In genomic region chr15:98630540-98630939, GRCm38 (mm10) we compare ENCODE assay signal across 9 mouse cellular contexts. TPM values are rescaled to one million over a fixed set of nuclear protein-coding genes. Genes with fewer than 3 reads are reported as not detected.
DNase-seq lines count a peak whose midpoint lies in the region; ATAC-seq and TF ChIP-seq lines count a peak whose summit lies in the region.
"Had no signal": no experiment of that assay in that cellular context is flagged by ENCODE, and none has a peak within 500 bp of the region (broad histone marks: within the 10 kb centered on the region; RNA-seq: fewer than 3 reads in every experiment).

Gene Cacnb3 (plus strand): TSS chr15:98630840.

- intact Hi-C loops in heart, postnatal 25 days (cut with DNase I) = no loop called here
- intact Hi-C loops in left cerebral cortex, postnatal 25 days (cut with DNase I) = no loop called here

- no peak within 1 kb of the TSS for H3K27ac ChIP-seq in heart, embryonic 13.5 days (replicated peaks)
- no peak within 1 kb of the TSS; the same call in 1 of the 2 replicates for H3K27ac ChIP-seq in ES-E14 (ENCODE audit: insufficient read depth, low read depth, low read length, poor library complexity, severe bottlenecking)
- H3K27ac ChIP-seq in forebrain, embryonic 14.5 days (ENCODE audit: low read depth, low read length) = peak within 1 kb of the TSS; percentile 69; the same call in 1 of the 2 replicates
- peak within 1 kb of the TSS; percentile 64 for H3K27ac ChIP-seq in stomach, embryonic 15.5 days
- H3K27ac ChIP-seq: liver, embryonic 14.5 days had no signal

- no peaks in the 10 kb centered on the region for H3K36me3 ChIP-seq in heart, embryonic 13.5 days
- no peaks in the 10 kb centered on the region for H3K36me3 ChIP-seq in ES-E14 (ENCODE audit: control insufficient read depth, insufficient read depth, low read length, poor library complexity, severe bottlenecking)
- no peaks in the 10 kb centered on the region for H3K36me3 ChIP-seq in forebrain, embryonic 14.5 days (ENCODE audit: control insufficient read depth, insufficient read depth, low read length)
- H3K36me3 ChIP-seq in stomach, embryonic 15.5 days = no peaks in the 10 kb centered on the region

- H3K4me1 ChIP-seq in heart, embryonic 13.5 days = peaks cover 74% of the 10 kb centered on the region
- H3K4me1 ChIP-seq in ES-E14 (ENCODE audit: control insufficient read depth in 2 of 2, insufficient read depth in 2 of 2, low read length in 2 of 2, poor library complexity in 1 of 2) = peaks cover 7 to 39% of the 10 kb centered on the region in 2 experiments
- H3K4me1 ChIP-seq in forebrain, embryonic 14.5 days (ENCODE audit: control insufficient read depth, insufficient read depth, low read length) = peaks cover 23% of the 10 kb centered on the region
- H3K4me1 ChIP-seq in stomach, embryonic 15.5 days = peaks cover 55% of the 10 kb centered on the region

- H3K9me3 ChIP-seq in heart, embryonic 13.5 days = no peaks in the 10 kb centered on the region
- no peaks in the 10 kb centered on the region for H3K9me3 ChIP-seq in ES-E14 (ENCODE audit: control insufficient read depth, insufficient read depth, low read depth, low read length)
- H3K9me3 ChIP-seq in forebrain, embryonic 14.5 days (replicated peaks; ENCODE audit: control insufficient read depth, low read length) = no peaks in the 10 kb centered on the region
- H3K9me3 ChIP-seq in stomach, embryonic 15.5 days = no peaks in the 10 kb centered on the region

- H3K9ac ChIP-seq in heart, embryonic 13.5 days = peak within 1 kb of the TSS; percentile 80
- H3K9ac ChIP-seq in ES-E14 (ENCODE audit: insufficient read depth, low read depth, low read length, poor library complexity, severe bottlenecking) = peak within 1 kb of the TSS; percentile 48; the same call in 1 of the 2 replicates
- no peak within 1 kb of the TSS for H3K9ac ChIP-seq in forebrain, embryonic 14.5 days (ENCODE audit: low read length)
- H3K9ac ChIP-seq in stomach, embryonic 15.5 days = no peak within 1 kb of the TSS
- H3K9ac ChIP-seq: liver, embryonic 14.5 days had no signal

- ATAC-seq in heart, embryonic 13.5 days (ENCODE audit: extremely low read depth, insufficient number of reproducible peaks, low FRiP score, low TSS enrichment) = no peak
- no peak for ATAC-seq in forebrain, embryonic 14.5 days
- no peak for ATAC-seq in stomach, embryonic 15.5 days (ENCODE audit: insufficient read depth, low FRiP score, low read depth)

- peaks cover 78% of the 10 kb centered on the region for H3K27me3 ChIP-seq in heart, embryonic 13.5 days (replicated peaks)
- peaks cover 15% of the 10 kb centered on the region; the same call in 1 of the 2 replicates for H3K27me3 ChIP-seq in forebrain, embryonic 14.5 days (replicated peaks; ENCODE audit: control insufficient read depth, insufficient read depth, low read length)
- peaks cover 22% of the 10 kb centered on the region for H3K27me3 ChIP-seq in stomach, embryonic 15.5 days (replicated peaks)

- no peak for DNase-seq in heart, postnatal 25 days (ENCODE audit: low spot score)
- DNase-seq in ES-E14 (ENCODE audit: low read depth, low spot score) = no peak
- no peak for DNase-seq in forebrain, embryonic 14.5 days (ENCODE audit: low spot score)
- DNase-seq in left cerebral cortex, postnatal 25 days (ENCODE audit: low spot score in 2 of 2) = no peak
- DNase-seq in embryo, embryonic 10.5 days (ENCODE audit: low spot score) = no peak
- DNase-seq in retina, embryonic 14.5 days (ENCODE audit: low spot score) = no peak

- in situ Hi-C loops in ES-E14 (cut with MboI; ENCODE audit: low sequenced_read_pairs in 2 of 2, unreplicated experiment in 2 of 2) = no loop called here

- H3K4me2 ChIP-seq in heart, embryonic 13.5 days = peak within 1 kb of the TSS; percentile 93
- peak within 1 kb of the TSS; percentile 87 for H3K4me2 ChIP-seq in forebrain, embryonic 14.5 days (ENCODE audit: low read length)
- H3K4me2 ChIP-seq in stomach, embryonic 15.5 days = peak within 1 kb of the TSS; percentile 94

- peak within 1 kb of the TSS; percentile 77 for H3K4me3 ChIP-seq in heart, embryonic 13.5 days
- peak within 1 kb of the TSS; percentile 55 to 63 for H3K4me3 ChIP-seq in ES-E14 (ENCODE audit: insufficient read depth in 1 of 2, low read depth in 1 of 2, low read length in 2 of 2, poor library complexity in 1 of 2, severe bottlenecking in 1 of 2)
- peak within 1 kb of the TSS; percentile 81 for H3K4me3 ChIP-seq in forebrain, embryonic 14.5 days (ENCODE audit: low read depth, low read length)
- H3K4me3 ChIP-seq in stomach, embryonic 15.5 days (replicated peaks) = peak within 1 kb of the TSS; percentile 89

- WGBS in heart, embryonic 13.5 days = 49% methylated on average over 3 of the region's 4 CpGs
- WGBS in forebrain, embryonic 14.5 days = 40% methylated on average over 4 of the region's 4 CpGs
- 45% methylated on average over 4 of the region's 4 CpGs for WGBS in stomach, embryonic 15.5 days

TF ChIP-seq in ES-E14, 5 proteins besides CTCF, POLR2A, EP300 and RAD21:
- TF ChIP-seq CHD2 (IDR thresholded peaks at IDR 0.05; ENCODE audit: low read depth, low read length) (no peak), ZC3H11A (IDR thresholded peaks at IDR 0.05; ENCODE audit: borderline replicate concordance, low read depth, low read length) (no peak)
TF ChIP-seq in ES-E14: peak in this region for 0.

RNA-seq across cellular contexts. Expression of gene Cacnb3, which starts in this region (rescaled TPM):
- 9.5 and 10.8 TPM in 2 replicates for polyA plus RNA-seq in heart, embryonic 13.5 days (2015; fragmentation: Nextera tagmentation; extraction: Ambion mirVana)
- total RNA-seq in heart, postnatal 25 days (2021) = 1 to 10 TPM; 4.1 TPM
- 27.3 and 32.0 TPM in 2 replicates for total RNA-seq in ES-E14 (2012; rRNA removed)
- polyA plus RNA-seq in forebrain, embryonic 14.5 days (2014; fragmentation: Nextera tagmentation; extraction: Ambion mirVana) = 75.9 and 95.4 TPM in 2 replicates
- 100 to 1,000 TPM; 277 to 286 TPM for total RNA-seq in left cerebral cortex, postnatal 25 days (2021)
- polyA plus RNA-seq in stomach, embryonic 15.5 days (2015; fragmentation: Nextera tagmentation; extraction: Ambion mirVana) = 29.0 and 32.2 TPM in 2 replicates

Comparison
In these comparisons a context has a peak if more than half of its experiments do, and no peak if none do; other contexts are left out.
1. H3K27ac ChIP-seq: peak in forebrain, embryonic 14.5 days (single experiment) and stomach, embryonic 15.5 days (single experiment); none in heart, embryonic 13.5 days (single experiment) and ES-E14 (single experiment).
2. H3K9ac ChIP-seq: peak in heart, embryonic 13.5 days (single experiment) and ES-E14 (single experiment); none in forebrain, embryonic 14.5 days (single experiment) and stomach, embryonic 15.5 days (single experiment).
3. Peak in every context shown above with its lines, with median percentiles within 50 percentile points of each other: H3K4me2 ChIP-seq and H3K4me3 ChIP-seq.